Mouse (Mus musculus): ENCODE data around the gene Sstr5.

DNA sequence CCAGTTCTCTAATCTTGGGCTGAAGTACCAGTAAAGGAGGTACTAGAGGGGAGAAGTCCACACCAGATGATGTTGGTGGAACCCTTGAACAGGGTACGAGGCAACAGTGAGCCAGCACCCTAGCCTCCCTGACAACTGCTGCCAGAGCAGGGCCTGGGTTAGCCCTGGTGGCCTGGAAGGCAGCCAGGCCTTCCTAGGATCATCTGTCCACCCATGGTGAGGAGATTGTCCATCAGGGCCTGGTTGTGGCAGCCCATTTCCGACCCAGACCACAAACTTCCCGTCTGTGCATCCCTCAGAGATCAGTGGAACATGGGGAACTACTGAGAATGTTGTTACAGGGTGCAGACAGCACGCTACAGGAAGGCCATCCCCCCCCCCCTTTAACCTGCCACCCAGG is 5.5 kb upstream of the Sstr5 start:
- TF ChIP-seq GATA1 (IDR thresholded peaks at IDR 0.05; ENCODE audit: low read length), result no peak
- TF ChIP-seq TAL1 (IDR thresholded peaks at IDR 0.05; ENCODE audit: low read length), result no peak

Measured in erythroblast, embryonic 14.5 days (primary cell).